Mouse (Mus musculus) WW6 (cell line): ENCODE data around the gene Sfta2.

Experiments used
- DNase-seq: peaks from one replicate; pipeline ENCODE4 v3.0.0-alpha.2; 2013; ENCODE audit warnings: low read depth, low spot score

Sfta2 gene

DNA sequence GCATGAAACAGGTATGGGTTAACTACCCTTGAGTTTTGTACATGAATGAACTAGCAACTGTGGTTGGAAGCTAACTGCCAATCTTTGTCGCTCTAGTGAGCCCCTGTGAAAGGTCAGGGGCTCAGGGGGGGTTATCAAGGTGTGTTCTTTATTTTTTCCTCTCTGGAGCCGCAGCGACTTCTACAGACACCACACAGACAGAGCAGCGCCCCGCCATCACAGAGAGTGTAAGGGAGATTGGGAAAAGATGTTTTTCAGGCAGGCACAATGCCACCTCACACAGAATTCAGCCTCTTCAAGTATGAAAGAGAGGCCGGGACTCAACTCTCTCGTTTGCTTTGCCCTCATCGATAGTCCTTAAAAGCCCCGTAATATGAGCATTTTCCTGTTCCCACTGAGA lies 9.2 kb upstream of the Sfta2 start:
- no peak for DNase-seq

DNA sequence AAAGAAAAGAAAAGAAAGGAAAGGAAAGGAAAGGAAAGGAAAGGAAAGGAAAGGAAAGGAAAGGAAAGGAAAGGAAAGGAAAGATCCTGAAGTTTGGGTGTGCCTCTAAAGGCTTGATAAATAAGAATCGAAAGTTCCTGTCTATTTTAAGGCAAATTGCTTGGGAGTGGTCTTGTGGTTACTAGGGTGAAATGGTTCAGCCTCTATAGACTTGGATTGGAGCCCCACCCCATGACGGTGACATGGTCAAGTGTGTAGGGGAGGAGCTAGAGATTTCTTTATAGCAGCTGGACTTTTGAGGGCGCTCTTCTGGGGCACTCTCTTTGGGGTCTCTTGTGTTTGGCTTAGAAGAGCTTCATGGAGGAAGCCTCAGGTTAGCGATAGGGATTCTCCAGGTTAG lies 7.6 kb upstream of the Sfta2 start:
- no peak for DNase-seq

DNA sequence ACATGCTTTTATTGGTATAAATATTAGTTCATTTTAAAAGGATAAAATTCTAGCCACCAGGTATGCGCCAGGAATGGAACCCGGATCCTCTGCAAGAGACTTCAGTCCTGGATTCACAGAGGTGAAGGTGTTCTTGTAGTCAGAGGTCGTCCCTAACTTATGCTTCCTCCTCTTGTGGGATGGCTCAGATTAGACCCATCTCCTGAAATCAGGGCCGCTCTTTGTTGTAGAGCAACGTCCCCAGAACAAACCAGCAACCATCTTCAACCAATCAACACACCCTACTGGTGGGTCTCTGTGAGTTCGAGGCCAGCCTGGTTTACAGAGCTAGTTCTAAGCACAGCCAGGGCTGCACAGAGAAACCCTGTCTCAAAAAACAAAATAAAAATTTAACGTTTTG lies 6.9 kb upstream of the Sfta2 start:
- DNase-seq = no peak

DNA sequence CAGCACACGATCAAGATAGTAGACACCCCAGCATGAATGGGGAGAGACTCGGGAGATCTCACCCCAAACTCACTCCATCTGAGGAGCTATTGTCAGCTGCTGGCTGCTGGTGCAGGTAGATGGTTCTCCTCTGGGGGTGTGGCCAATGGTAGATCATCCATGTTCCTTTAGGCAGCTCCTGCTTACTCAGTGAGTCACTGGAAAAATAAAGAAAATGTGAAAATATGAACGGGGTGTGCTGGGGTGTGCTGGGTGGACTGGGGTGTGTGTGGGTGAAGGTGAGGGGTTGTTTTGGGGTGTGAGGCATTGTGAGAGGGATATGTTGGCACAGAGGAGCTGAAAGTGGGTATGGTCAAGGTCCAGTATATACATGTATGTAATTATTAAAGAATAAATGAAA lies 4.0 kb upstream of the Sfta2 start:
- DNase-seq = no peak

DNA sequence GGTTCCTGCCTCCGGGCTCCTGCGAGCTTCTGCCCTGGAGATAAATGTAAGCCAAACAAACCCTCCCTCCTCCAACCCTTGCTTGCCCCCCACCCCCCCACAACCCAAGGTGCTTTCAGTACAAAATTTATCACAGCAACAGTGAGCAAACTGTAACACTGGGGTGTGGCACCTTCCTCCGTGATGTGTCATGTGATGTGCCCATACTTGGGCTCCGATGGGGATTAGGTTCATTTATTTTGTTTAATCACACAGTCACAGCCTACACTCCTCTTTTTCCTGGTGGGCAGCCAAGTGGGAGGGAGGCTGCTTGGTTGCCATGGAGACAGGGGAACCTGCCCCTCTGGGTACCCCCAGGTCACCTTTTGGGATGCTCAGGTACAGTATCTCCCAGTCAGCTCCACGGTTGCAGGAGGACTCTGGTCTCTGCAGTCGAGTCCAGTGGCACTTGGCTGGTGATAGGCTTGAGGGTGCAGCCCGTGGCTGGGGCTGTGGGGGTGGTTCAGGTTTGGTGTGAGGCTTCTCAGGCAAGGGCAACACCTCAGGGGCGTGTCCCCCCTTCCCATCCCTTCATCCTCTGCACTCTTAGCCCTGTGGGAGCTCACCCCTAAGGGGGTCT lies 496 bp downstream of the Sfta2 start:
- DNase-seq = no peak

DNA sequence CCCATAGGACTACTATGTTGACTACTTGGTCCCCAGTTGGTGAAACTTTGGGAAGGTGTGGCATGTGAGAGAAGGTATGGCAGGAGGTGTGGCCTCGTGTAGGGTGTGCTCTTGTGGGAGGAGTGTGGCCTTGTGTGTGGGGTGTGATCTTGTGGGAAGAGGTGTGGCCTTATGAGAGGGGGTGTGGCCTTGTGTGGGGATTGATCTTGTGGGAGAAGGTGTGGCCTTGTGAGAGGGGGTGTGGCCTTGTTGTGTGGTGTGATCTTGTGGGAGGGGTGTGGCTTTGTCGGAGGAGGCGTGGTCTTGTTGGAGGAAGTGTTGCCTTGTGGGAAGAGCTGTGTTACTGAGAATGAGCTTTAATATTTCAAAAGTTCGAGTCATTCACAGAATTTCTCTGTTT lies 15.8 kb downstream of the Sfta2 start:
- peak; percentile 85 for DNase-seq

DNA sequence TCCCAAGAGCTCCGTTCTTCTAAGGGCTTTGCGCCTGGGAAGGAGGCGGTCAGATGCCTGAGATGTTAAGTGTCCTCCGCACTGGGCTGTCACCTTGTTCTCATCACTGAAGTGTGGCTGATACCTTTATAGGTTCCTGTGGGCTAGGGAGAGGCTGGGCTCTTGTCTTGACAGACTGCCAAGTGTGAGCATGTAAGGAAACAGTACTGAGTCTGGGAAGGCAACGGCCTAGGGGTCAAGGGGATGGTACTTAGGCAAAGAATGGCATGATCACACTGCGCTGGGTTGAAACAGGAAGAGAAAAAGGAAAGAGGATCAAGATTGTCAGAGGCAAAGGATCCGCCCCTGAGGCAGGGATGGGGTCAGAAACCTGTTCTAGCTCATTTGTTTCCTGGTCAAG lies 25.2 kb downstream of the Sfta2 start, which contains the start of gene Gm9573:
TSS of gene Gm9573 (minus strand) at position 101 of the 400 bp plus-strand sequence.
- no peak for DNase-seq

DNA sequence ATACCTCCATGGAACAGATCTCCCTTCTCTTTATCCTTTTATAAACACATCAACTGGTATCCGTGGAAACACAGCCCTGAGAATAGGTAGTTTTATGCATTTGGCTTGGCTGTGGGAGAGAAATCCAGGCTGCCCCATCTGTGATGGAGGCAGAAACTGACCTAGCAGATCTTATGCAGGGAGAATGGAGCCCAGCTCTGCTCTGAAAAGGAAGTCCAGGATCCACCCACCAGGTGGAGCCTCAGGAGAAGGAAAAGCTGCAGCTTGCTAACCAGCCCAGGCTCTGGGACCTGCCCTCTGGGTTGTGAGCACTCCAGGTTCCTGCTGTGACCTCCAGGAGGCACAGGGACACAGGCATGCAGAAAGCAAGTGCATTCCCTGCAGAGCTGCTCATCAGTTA lies 32.6 kb downstream of the Sfta2 start:
- DNase-seq = peak; percentile 39

DNA sequence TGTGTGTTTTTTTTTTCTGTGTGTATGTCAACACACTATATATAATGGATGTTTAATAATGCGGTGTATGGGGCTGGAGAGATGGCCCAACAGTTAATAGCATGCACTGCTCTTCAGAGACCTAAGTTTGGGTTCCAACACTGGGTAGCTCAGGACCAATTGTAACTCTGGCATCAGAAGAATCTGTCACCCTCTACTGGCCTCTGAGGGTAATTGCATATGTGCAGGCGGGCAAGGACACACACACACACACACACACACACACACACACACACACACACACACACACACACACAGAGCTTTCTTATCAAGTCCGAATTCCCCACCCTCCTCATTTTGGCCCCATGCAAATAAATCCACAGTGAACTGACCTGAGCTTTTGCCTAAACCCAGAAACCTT lies 33.9 kb downstream of the Sfta2 start:
- no peak for DNase-seq

DNA sequence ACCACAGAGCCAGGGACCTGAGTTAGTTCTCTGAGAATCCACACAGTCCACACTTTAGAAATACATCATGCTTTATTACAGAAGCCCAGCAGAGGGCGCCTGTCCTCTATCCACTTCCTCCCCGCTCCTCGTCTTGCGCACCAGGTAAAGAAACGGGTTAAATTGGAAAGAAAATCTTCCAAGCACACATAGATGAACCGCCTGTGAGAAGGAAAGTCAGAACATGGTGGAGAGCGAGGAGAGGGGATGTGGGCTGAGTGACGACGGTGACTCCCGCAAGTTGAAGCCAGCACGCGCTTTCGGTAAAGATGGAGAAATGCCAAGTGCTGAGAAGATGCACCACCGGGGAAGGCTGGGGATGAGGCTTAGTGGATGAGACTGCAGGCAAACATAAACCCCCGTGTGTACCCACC lies 34.4 kb downstream of the Sfta2 start:
- peak; percentile 47 for DNase-seq

DNA sequence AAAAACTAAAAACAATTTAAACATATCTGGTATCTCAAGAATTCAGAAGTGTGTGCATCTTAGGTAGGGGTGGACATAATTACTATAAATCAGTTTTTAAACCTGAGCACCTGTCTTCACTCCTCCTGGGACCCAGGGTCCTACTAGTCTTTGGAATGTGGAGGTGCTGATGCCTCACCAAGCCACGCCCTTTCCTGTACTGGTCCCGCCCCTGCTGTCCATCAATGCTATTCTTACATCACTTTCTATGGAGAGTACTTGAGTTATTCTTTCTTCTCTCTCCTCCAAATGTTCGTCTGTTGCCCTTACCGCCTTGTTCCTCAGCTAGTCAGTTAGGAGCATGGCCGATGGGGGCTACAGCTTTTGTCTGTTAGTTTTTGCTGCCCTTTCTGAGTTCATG lies 35.0 kb downstream of the Sfta2 start:
- DNase-seq = peak; percentile 29

DNA sequence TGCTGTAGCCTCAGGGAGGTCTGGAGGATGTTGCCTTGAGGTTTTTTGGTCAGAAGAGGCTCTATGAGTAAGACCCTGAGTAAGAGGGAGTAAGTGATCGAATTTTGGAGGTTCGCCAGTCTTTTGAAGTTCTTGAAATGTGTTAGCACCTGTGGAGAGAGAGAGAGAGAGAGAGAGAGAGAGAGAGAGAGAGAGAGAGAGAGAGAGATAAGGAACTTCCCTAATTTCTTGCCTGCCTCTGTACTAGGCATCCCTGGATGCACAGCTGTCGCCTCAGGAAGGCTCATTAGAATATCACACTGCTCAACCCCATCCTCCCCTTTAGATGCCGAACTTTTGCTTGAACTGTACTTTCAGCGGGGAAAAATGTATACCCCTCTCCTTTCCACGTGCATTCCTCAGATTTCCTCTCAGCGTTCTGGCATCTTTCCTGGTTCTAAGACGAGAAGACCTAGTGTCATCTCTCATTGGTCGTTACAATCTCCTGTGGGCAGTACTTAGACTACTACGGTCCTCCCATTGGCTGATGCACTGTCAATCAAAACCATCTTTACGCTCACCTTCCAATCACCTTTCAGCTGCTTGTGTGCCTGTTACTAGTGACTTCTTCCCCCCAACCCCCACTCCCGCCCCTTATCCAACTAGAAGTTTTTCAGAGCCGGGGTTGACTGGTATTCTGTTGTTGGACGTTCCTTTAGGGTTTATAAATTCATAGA lies 37.3 kb downstream of the Sfta2 start:
- DNase-seq = peak; percentile 77

DNA sequence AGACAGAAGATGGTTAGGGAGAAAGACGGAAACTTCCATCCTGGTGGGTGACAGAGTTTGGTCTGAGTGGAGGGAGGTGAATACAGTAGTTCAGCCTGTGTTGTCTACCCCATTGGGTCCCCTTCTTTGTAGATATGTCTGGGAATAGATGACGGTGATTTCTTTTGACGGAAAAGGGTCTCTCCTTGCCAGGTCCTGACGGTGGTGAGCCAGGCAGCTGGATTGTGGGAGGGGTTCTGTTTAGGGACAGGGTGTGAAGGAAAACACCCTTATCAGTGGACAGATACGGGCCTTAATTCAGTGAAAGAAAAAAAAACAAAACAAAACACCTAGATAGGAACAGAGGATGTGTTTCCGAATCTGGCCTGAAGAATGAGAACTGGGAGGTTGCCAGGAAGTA lies 38.0 kb downstream of the Sfta2 start:
- DNase-seq = no peak

DNA sequence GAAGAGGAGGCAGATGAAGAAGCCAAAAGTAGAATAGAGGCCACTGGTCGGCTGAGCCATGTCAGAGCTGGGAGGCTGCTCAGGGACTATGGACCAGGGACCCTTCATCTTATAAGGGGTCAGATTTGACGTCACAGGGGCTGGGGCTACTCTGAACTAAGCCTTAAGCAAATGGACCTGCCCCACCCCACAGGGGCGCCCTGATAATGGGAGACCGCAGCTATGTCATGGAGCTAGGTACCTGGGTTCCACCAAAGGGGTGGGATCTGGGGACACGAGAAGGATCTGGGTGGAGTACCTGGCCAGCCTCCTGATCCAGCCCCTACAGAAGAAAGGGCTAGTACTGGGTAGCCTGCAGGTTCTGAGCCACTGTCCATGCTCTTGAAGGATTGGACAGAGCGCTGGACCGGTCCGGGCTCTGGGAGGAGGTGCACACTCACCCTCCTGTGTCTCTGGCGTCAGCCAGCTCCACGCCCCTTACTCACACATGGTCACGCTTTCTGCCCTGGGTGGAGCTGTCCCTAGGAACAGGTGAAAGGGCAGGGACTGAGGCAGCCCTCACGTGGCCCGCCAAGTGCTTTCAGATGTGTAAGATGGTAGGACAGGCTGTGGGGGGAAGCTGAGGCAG lies 42.4 kb downstream of the Sfta2 start, which contains the start of gene Mucl3:
TSS of gene Mucl3 (minus strand) at position 87 of the 628 bp plus-strand sequence.
- no peak for DNase-seq

DNA sequence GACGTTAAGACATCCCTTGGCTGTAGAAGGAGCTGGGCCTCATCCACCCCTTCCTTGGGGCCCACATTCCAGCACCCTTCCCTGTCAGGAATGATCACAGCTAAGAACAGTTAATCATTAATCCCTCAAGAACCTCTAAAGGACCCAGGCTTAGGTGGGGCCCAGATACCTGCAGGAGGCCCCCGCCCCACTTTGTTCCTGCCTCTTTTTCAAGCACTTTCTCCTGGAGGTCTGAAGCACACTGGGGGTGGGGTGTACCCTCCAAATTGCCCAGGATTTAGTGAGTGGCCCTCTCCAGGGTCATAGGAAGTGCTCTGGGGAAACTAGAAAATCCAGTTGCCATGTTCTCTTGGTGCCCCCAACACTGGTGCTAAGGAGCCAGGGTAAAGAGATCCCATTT lies 48.1 kb downstream of the Sfta2 start:
- DNase-seq = no peak

DNA sequence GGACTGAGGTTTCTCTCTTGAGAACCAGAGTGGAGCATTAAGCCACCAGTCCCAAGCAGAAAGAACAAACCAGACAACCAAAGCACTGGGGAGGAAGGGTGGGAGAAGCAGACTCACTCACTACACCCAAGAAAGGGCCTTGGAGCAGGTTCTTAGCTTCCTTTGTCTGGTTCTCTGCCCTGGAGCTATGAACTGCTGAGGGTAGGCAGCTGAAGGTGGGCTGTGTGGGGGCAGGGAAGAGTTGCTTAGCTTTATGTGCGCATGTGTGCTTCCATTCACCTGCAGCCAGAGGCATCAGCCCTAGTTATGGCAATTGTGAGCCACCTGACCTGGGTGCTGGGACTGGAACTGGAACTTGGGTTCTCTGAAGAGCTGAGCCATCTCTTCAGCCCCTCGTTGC lies 51.7 kb downstream of the Sfta2 start:
- DNase-seq = no peak

DNA sequence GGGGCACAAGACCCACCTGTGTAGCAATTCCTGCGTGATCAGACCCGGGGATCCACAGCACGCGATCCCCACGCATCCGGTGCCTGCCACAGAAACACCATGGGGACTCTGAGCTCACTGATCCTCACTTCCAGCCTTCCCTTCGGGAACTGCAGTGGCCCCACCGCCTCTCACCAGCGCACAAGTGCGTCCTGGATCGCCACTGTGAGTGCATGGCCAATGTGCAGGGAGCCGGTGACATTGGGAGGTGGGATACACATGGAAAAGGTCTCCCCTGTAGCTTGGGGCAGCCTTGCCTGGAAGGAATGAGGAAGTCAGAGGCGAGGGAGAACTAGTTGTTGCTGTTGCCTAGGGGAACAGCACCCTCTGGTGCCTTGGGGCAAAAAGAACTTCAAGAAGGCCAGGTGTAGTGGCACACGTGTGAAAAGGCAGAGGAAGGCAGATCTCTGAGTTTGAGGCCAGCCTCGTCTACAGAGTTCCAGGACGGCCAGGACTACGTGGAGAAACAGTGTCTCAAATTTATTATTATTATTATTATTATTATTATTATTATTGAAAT lies 64.7 kb downstream of the Sfta2 start:
- no peak for DNase-seq

DNA sequence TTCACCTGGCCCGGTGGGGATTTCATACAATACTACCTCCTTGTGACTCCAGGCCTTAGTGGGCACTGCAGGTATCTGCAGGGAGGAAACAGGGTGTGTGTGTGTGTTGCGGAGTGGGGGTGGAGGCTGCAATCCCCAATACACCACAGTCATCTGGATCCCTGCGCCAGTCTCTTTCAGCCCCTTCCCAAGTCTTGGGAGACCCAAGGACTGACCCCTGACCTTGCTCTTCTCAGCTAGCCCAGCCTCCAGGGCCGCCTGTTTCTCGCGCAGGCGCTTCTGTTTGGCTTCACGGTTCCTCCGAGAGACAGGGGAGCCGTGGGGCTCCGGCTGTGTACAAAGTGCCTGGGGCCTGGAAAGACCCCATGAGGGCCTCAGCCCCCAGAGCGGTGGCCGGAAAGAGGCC lies 65.5 kb downstream of the Sfta2 start:
- DNase-seq = no peak

DNA sequence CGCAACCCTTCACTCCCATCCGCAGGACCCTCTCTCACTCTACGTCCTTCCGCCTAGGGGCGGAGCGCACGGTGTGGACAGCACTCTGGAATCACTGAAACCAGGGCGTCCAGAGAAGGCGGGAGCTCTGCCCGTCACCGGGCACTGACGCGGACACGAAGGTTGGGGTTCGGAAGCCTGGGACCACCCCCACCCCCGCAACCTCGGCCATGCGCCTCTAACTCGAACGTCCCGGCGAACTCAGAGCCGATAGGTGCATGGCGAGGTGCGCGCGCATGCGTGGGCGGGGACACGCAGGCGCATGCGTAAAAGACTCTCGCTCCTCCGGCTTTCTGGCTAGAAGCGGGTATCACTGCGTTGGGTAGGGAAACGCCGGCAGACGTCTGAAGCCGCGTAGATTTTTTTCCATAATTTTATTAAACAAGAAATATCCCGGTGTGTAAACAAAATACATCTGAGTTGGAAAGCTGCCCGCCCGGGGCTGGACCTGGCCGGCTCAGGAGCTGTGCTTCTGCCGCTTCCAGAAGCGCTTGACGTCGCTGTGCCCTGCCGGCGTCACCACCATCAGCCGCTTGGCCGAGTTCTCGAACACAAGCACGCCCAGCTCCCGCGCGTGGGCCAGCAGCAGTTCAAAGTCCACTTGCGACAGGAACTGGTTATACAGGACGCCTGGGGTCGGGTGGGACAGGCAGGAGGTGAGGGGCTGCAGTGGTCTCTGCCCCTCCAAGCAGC lies 66.2 kb downstream of the Sfta2 start, which contains the start of gene Vars2:
TSS of gene Vars2 (minus strand) at position 259 of the 732 bp plus-strand sequence.
- DNase-seq = peak; percentile 84

DNA sequence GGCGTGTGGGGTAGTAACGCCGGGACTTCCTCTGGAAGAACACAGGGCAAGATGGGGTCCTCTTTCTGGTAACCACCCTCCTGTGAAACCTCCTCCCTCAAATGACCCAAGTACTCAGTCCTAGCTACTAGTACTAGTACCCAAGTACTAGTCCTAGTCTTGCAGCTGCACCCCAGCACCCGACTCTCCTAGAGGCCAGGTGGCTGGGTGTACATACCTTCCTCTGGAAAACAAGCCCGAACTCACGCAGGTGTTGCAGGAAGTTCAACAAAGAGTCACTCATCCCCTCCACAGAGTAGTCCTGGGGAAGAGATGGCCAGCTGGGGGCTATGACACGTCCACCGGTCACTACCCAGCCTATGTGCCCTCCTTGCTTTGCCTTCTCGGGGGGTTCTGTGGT lies 68.4 kb downstream of the Sfta2 start:
- no peak for DNase-seq

DNA sequence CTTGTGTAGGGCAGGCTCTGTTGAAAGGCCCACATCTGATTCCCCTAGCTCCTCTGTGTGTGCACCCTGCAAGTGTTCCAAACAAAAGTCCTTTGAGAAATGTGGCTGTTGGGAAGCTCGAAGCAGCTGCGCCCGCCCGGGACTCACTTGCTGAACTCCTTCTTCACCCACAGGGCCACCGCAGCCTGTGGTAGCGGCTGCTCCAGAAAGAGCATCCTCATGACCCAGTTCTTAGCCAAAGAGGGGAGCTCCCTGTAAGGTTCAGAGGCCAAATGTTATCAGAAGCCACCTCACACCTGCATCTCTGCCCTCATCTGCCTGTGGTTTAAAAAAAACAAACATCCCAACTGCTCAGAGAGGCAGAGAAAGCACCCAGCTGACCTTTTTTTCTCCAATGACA lies 70.5 kb downstream of the Sfta2 start:
- no peak for DNase-seq

DNA sequence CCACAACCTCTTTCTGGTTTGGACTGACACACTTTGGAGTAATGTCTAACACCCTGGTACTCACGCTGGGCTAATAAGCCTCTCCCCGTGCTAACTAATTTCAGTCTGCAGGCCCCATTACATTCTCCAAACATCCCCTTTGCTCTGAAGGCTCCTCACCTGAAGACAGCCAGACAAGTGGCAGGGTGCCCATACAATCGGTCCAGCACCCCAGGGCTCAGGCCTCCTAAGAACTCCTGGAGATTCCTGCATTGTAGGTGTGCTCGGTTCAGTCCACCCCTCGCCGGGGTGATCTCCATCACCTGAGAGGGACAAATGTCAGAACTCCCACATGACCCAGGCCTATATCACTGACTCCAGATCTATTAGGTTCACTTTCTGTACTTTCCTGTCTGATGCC lies 71.2 kb downstream of the Sfta2 start:
- DNase-seq = no peak
